26 mouse cellular contexts compared by ENCODE assay signal in genomic region chr16:62804621-62805020, GRCm38 (mm10). TPM values are rescaled to one million over a fixed set of nuclear protein-coding genes. Genes with fewer than 3 reads are reported as not detected.
DNase-seq lines count a peak whose midpoint lies in the region; ATAC-seq and TF ChIP-seq lines count a peak whose summit lies in the region.
"Had no signal": no experiment of that assay in that cellular context is flagged by ENCODE, and none has a peak within 500 bp of the region (broad histone marks: within the 10 kb centered on the region; RNA-seq: fewer than 3 reads in every experiment).

No protein-coding gene starts in this region.

- H3K27ac ChIP-seq in heart, adult 2 months = no peak overlapping the region
- no peak overlapping the region for H3K27ac ChIP-seq in hindbrain, embryonic 13.5 days
- H3K27ac ChIP-seq: embryonic facial prominence, embryonic 13.5 days; embryonic facial prominence, embryonic 15.5 days; forebrain, embryonic 10.5 days; forebrain, embryonic 12.5 days had no signal

- H3K9ac ChIP-seq in heart, adult 2 months (ENCODE audit: low read depth, low read length) = no peak overlapping the region
- H3K9ac ChIP-seq in hindbrain, embryonic 13.5 days = no peak overlapping the region
- H3K9ac ChIP-seq: embryonic facial prominence, embryonic 13.5 days; embryonic facial prominence, embryonic 15.5 days; forebrain, embryonic 12.5 days had no signal

- no peak for TF ChIP-seq POLR2A in heart, adult 2 months (IDR thresholded peaks at IDR 0.05; ENCODE audit: insufficient read depth, low read depth, low read length)

- H3K36me3 ChIP-seq in heart, adult 2 months (ENCODE audit: control insufficient read depth, insufficient read depth, low read length) = no peaks in the 10 kb centered on the region
- peaks cover 24% of the 10 kb centered on the region for H3K36me3 ChIP-seq in hindbrain, embryonic 13.5 days

- H3K27me3 ChIP-seq in heart, adult 2 months (ENCODE audit: control insufficient read depth, insufficient read depth, low read length) = no peaks in the 10 kb centered on the region
- H3K27me3 ChIP-seq in hindbrain, embryonic 13.5 days = no peaks in the 10 kb centered on the region
- H3K27me3 ChIP-seq: embryonic facial prominence, embryonic 13.5 days; embryonic facial prominence, embryonic 15.5 days; forebrain, embryonic 12.5 days had no signal

- peaks cover 2% of the 10 kb centered on the region; the same call in 1 of the 2 replicates for H3K4me1 ChIP-seq in heart, adult 2 months (ENCODE audit: control insufficient read depth, insufficient read depth, low read length)
- H3K4me1 ChIP-seq in hindbrain, embryonic 13.5 days (replicated peaks) = peaks cover 10% of the 10 kb centered on the region
- H3K4me1 ChIP-seq: embryonic facial prominence, embryonic 13.5 days; embryonic facial prominence, embryonic 15.5 days; forebrain, embryonic 12.5 days had no signal

- TF ChIP-seq EP300 in heart, adult 2 months (IDR thresholded peaks at IDR 0.05; ENCODE audit: insufficient read depth, low read depth, low read length) = no peak

- 0 out of 2 replicates have a peak, but pooled peaks have one; percentile 33 for ATAC-seq in megakaryocyte, adult 5-6 weeks (ENCODE audit: poor library complexity, severe bottlenecking)
- ATAC-seq in hindbrain, embryonic 13.5 days (ENCODE audit: low FRiP score) = no peak
- ATAC-seq: forebrain, embryonic 14.5 days; forebrain, embryonic 16.5 days had no signal

- no peak for TF ChIP-seq CTCF in heart, adult 2 months (IDR thresholded peaks at IDR 0.05)

- H3K4me3 ChIP-seq in heart, adult 2 months = no peak overlapping the region
- no peak overlapping the region for H3K4me3 ChIP-seq in hindbrain, embryonic 13.5 days
- H3K4me3 ChIP-seq: embryonic facial prominence, embryonic 13.5 days; embryonic facial prominence, embryonic 15.5 days; erythroblast, embryonic 14.5 days; forebrain, embryonic 10.5 days; forebrain, embryonic 12.5 days had no signal

- intact Hi-C loops in heart, adult 2 months (cut with DNase I) = no loop called here

- no peaks in the 10 kb centered on the region for H3K79me2 ChIP-seq in heart, adult 2 months (replicated peaks; ENCODE audit: control insufficient read depth, insufficient read depth, low read length)

- H3K9me3 ChIP-seq in hindbrain, embryonic 13.5 days = no peaks in the 10 kb centered on the region
- H3K9me3 ChIP-seq: embryonic facial prominence, embryonic 13.5 days; embryonic facial prominence, embryonic 15.5 days; forebrain, embryonic 10.5 days; forebrain, embryonic 12.5 days had no signal

- WGBS in heart, adult 2 months = 96% methylated on average over 3 of the region's 3 CpGs
- 97% methylated on average over 3 of the region's 3 CpGs for WGBS in hindbrain, embryonic 13.5 days

- no peak overlapping the region for H3K4me2 ChIP-seq in hindbrain, embryonic 13.5 days
- H3K4me2 ChIP-seq: embryonic facial prominence, embryonic 13.5 days; embryonic facial prominence, embryonic 15.5 days; forebrain, embryonic 12.5 days had no signal

- peak; percentile 55 for DNase-seq in heart, adult 11 months
- no peak for DNase-seq in heart, adult 2 months
- no peak for DNase-seq in lung, adult 18-20 months
- DNase-seq: adrenal gland, adult 2 months; adrenal gland, postnatal 10 days; adrenal gland, postnatal 25 days; cerebellum, adult 11 months; cerebellum, adult 18-20 months; cerebellum, adult 8-10 months; cerebellum, adult 9-11 months; cerebellum, postnatal 14 days; cerebellum, postnatal 36 days; embryo, embryonic 11 days had no signal

RNA-seq across cellular contexts. Expression of gene Stx19, which starts 9.9 kb away (rescaled TPM):
- not detected for total RNA-seq in heart, adult 2 months (2021)
- 0.06 TPM in 1 of 2 replicates, not detected in the other for polyA plus RNA-seq in heart, adult 2 months (2012; rRNA removed)
- not detected in 2 replicates for total RNA-seq in megakaryocyte, adult 5-6 weeks (2015)
- not detected in 2 replicates for total RNA-seq in megakaryocyte, adult 5-6 weeks (2017)
- 0.63 and 0.82 TPM in 2 replicates for polyA plus RNA-seq in hindbrain, embryonic 13.5 days (2015; fragmentation: Nextera tagmentation; extraction: Ambion mirVana)
- total RNA-seq: adrenal gland, adult 2 months; adrenal gland, postnatal 10 days; adrenal gland, postnatal 25 days; adrenal gland, postnatal 4 days; common myeloid progenitor, adult 5-6 weeks; ES-E14; MEL had no signal
- polyA plus RNA-seq: adrenal gland, adult 2 months; erythroblast, embryonic 14.5 days had no signal

RNA-seq across cellular contexts. Expression of gene Nsun3, which starts 18.0 kb away (rescaled TPM):
- total RNA-seq in heart, adult 2 months (2021) = 1 to 10 TPM; 3.7 to 5.3 TPM
- 3.0 and 5.7 TPM in 2 replicates for polyA plus RNA-seq in heart, adult 2 months (2012; rRNA removed)
- total RNA-seq in megakaryocyte, adult 5-6 weeks (2015) = 48.5 and 51.5 TPM in 2 replicates
- total RNA-seq in megakaryocyte, adult 5-6 weeks (2017) = 14.9 and 19.2 TPM in 2 replicates
- polyA plus RNA-seq in hindbrain, embryonic 13.5 days (2015; fragmentation: Nextera tagmentation; extraction: Ambion mirVana) = 9.4 and 10.7 TPM in 2 replicates

RNA-seq across cellular contexts. Expression of gene Arl13b, which starts 42.2 kb away (rescaled TPM):
- total RNA-seq in heart, adult 2 months (2021) = 1 to 10 TPM; 7.5 to 8.1 TPM
- polyA plus RNA-seq in heart, adult 2 months (2012; rRNA removed) = 1.4 and 5.5 TPM in 2 replicates
- 9.1 and 10.1 TPM in 2 replicates for total RNA-seq in megakaryocyte, adult 5-6 weeks (2015)
- total RNA-seq in megakaryocyte, adult 5-6 weeks (2017) = 8.5 and 9.6 TPM in 2 replicates
- 21.3 and 22.6 TPM in 2 replicates for polyA plus RNA-seq in hindbrain, embryonic 13.5 days (2015; fragmentation: Nextera tagmentation; extraction: Ambion mirVana)

RNA-seq across cellular contexts. Expression of gene Pros1, which starts 49.5 kb away (rescaled TPM):
- total RNA-seq in heart, adult 2 months (2021) = 10 to 100 TPM; 15.5 to 17.0 TPM
- polyA plus RNA-seq in heart, adult 2 months (2012; rRNA removed) = 5.9 and 10.2 TPM in 2 replicates
- total RNA-seq in megakaryocyte, adult 5-6 weeks (2015) = 22.6 and 24.1 TPM in 2 replicates
- total RNA-seq in megakaryocyte, adult 5-6 weeks (2017) = 31.0 and 36.0 TPM in 2 replicates
- polyA plus RNA-seq in hindbrain, embryonic 13.5 days (2015; fragmentation: Nextera tagmentation; extraction: Ambion mirVana) = 12.3 and 12.5 TPM in 2 replicates
- polyA plus RNA-seq: erythroblast, embryonic 14.5 days had no signal
